Mouse (Mus musculus) MEL (cell line): ENCODE results near the gene Mlycd. TPM values are rescaled to one million over a fixed set of nuclear protein-coding genes. Genes with fewer than 3 reads are reported as not detected.

ENCODE experiments used
- DNase-seq: peaks from one replicate; pipeline ENCODE4 v3.0.0; 2011; ENCODE audit warnings: low read depth, low spot score
- H3K27ac ChIP-seq: 2 replicates; pipeline ENCODE4 v1.5.1; 2012; ENCODE audit warnings: low read depth, mild to moderate bottlenecking, control low read depth, low read length, moderate library complexity; ENCODE audit not compliant: control insufficient read depth
- H3K27me3 ChIP-seq, 2 experiments: fragments of 150-350 bp in 1 of 2; sonication (generic) in 1 of 2; 2 replicates each; pipeline ENCODE4 v1.6.1; 2012; ENCODE audit warnings: low read length in 2 of 2, mild to moderate bottlenecking in 2 of 2, improper control_type of control experiment in 1 of 2, moderate library complexity in 1 of 2; ENCODE audit not compliant: insufficient read depth in 2 of 2, control insufficient read depth in 1 of 2
- H3K36me3 ChIP-seq, 2 experiments: 2 replicates each; pipeline ENCODE4 v1.6.1; 2012 to 2014; ENCODE audit warnings: low read length in 2 of 2, improper control_type of control experiment in 1 of 2, inconsistent platforms in 1 of 2, mild to moderate bottlenecking in 1 of 2; ENCODE audit not compliant: insufficient read depth in 2 of 2, control insufficient read depth in 1 of 2
- H3K4me1 ChIP-seq, 2 experiments: fragments of 150-350 bp in 1 of 2; sonication (generic) in 1 of 2; 2 replicates each; pipeline ENCODE4 v1.6.1; 2012; ENCODE audit warnings: low read length in 2 of 2, improper control_type of control experiment in 1 of 2, mild to moderate bottlenecking in 1 of 2; ENCODE audit not compliant: insufficient read depth in 2 of 2, control insufficient read depth in 1 of 2
- H3K4me3 ChIP-seq, 2 experiments: fragments of 150-350 bp in 1 of 2; sonication (generic) in 1 of 2; 2 replicates each; pipeline ENCODE4 v1.5.1; 2012; ENCODE audit warnings: low read depth in 2 of 2, low read length in 2 of 2, mild to moderate bottlenecking in 2 of 2, moderate library complexity in 2 of 2, control low read depth in 1 of 2, improper control_type of control experiment in 1 of 2; ENCODE audit not compliant: control insufficient read depth in 1 of 2, insufficient read depth in 1 of 2
- H3K79me2 ChIP-seq: 2 replicates; pipeline ENCODE4 v1.6.1; 2012; ENCODE audit warnings: mild to moderate bottlenecking, low read length, moderate library complexity; ENCODE audit not compliant: control insufficient read depth, poor library complexity, insufficient read depth
- H3K9ac ChIP-seq: 2 replicates; pipeline ENCODE4 v1.6.1; 2012; ENCODE audit warnings: low read depth, mild to moderate bottlenecking, control low read depth, low read length, moderate library complexity; ENCODE audit not compliant: control insufficient read depth, poor library complexity, severe bottlenecking
- H3K9me3 ChIP-seq: fragments of 150-350 bp; sonication (generic); replicated peaks from 2 replicates; pipeline ENCODE4 v1.6.1; 2012; ENCODE audit warnings: mild to moderate bottlenecking, low read length, improper control_type of control experiment, moderate library complexity; ENCODE audit not compliant: insufficient read depth
- CHD2 ChIP-seq: IDR thresholded peaks from 2 replicates; pipeline ENCODE4 v1.6.1; 2011; ENCODE audit warnings: low read length, improper control_type of control experiment
- E2F4 ChIP-seq: IDR thresholded peaks from 2 replicates; pipeline ENCODE4 v1.6.1; 2011; ENCODE audit warnings: low read depth, low read length, improper control_type of control experiment, borderline replicate concordance
- ELF1 ChIP-seq: IDR thresholded peaks from 2 replicates; pipeline ENCODE4 v1.6.1; 2014; ENCODE audit warnings: low read depth, mild to moderate bottlenecking, inconsistent platforms, low read length, improper control_type of control experiment, moderate library complexity
- EP300 ChIP-seq, 2 experiments: IDR thresholded peaks; 2 replicates each; pipeline ENCODE4 v1.6.1; 2011; ENCODE audit warnings: improper control_type of control experiment in 2 of 2, low read length in 2 of 2, low read depth in 1 of 2, mild to moderate bottlenecking in 1 of 2
- ETS1 ChIP-seq: IDR thresholded peaks from 2 replicates; pipeline ENCODE4 v1.6.1; 2012; ENCODE audit warnings: low read depth, mild to moderate bottlenecking, inconsistent platforms, low read length, improper control_type of control experiment, moderate library complexity
- GABPA ChIP-seq: IDR thresholded peaks from 2 replicates; pipeline ENCODE4 v1.6.1; 2012; ENCODE audit warnings: low read depth, mild to moderate bottlenecking, inconsistent platforms, low read length, improper control_type of control experiment, moderate library complexity
- GATA1 ChIP-seq: IDR thresholded peaks from 2 replicates; pipeline ENCODE4 v1.6.1; 2011; ENCODE audit warnings: low read depth, low read length, improper control_type of control experiment
- HCFC1 ChIP-seq: IDR thresholded peaks from 2 replicates; pipeline ENCODE4 v1.6.1; 2012; ENCODE audit warnings: low read depth, mild to moderate bottlenecking, inconsistent platforms, low read length, improper control_type of control experiment, moderate library complexity
- JUND ChIP-seq: IDR thresholded peaks from 2 replicates; pipeline ENCODE4 v1.6.1; 2011; ENCODE audit warnings: low read depth, mild to moderate bottlenecking, improper control_type of control experiment, low read length
- KAT2A ChIP-seq: conservative IDR thresholded peaks from 2 replicates; pipeline ENCODE4 v1.6.1; 2012; ENCODE audit warnings: low read depth, low read length, improper control_type of control experiment, inconsistent platforms
- MAX ChIP-seq: IDR thresholded peaks from 2 replicates; pipeline ENCODE4 v1.6.1; 2011; ENCODE audit warnings: low read length, improper control_type of control experiment
- MEF2A ChIP-seq: IDR thresholded peaks from 2 replicates; pipeline ENCODE4 v1.6.1; 2014; ENCODE audit warnings: low read depth, mild to moderate bottlenecking, inconsistent platforms, low read length, improper control_type of control experiment; ENCODE audit not compliant: poor library complexity, insufficient replicate concordance, severe bottlenecking; ENCODE audit errors: extremely low read depth
- MXI1 ChIP-seq: IDR thresholded peaks from 2 replicates; pipeline ENCODE4 v1.6.1; 2011; ENCODE audit warnings: mild to moderate bottlenecking, low read depth, low read length, improper control_type of control experiment
- NELFE ChIP-seq: IDR thresholded peaks from 2 replicates; pipeline ENCODE4 v1.6.1; 2011; ENCODE audit warnings: low read depth, low read length, improper control_type of control experiment
- NRF1 ChIP-seq: IDR thresholded peaks from 2 replicates; pipeline ENCODE4 v1.6.1; 2014; ENCODE audit warnings: low read depth, mild to moderate bottlenecking, inconsistent platforms, low read length, improper control_type of control experiment, moderate library complexity; ENCODE audit not compliant: poor library complexity, insufficient read depth, severe bottlenecking
- POLR2AphosphoS5 ChIP-seq: IDR thresholded peaks from 2 replicates; pipeline ENCODE4 v1.6.1; 2012; ENCODE audit warnings: low read depth, borderline replicate concordance, mild to moderate bottlenecking, inconsistent platforms, low read length, moderate library complexity, mixed read lengths
- RAD21 ChIP-seq: IDR thresholded peaks from 2 replicates; pipeline ENCODE4 v1.6.1; 2011; ENCODE audit warnings: mild to moderate bottlenecking, low read depth, low read length, improper control_type of control experiment
- TAL1 ChIP-seq: IDR thresholded peaks from 2 replicates; pipeline ENCODE4 v1.6.1; 2012; ENCODE audit warnings: mild to moderate bottlenecking, inconsistent platforms, low read length, moderate library complexity, mixed read lengths
- TBP ChIP-seq: IDR thresholded peaks from 2 replicates; pipeline ENCODE4 v1.8.0; 2011; ENCODE audit warnings: low read depth, low read length, improper control_type of control experiment
- TCF12 ChIP-seq: IDR thresholded peaks from 2 replicates; pipeline ENCODE4 v1.6.1; 2014; ENCODE audit warnings: low read depth, mild to moderate bottlenecking, inconsistent platforms, low read length, improper control_type of control experiment, moderate library complexity
- UBTF ChIP-seq: IDR thresholded peaks from 2 replicates; pipeline ENCODE4 v1.6.1; 2012; ENCODE audit warnings: low read depth, mild to moderate bottlenecking, inconsistent platforms, low read length, improper control_type of control experiment, moderate library complexity, borderline replicate concordance; ENCODE audit not compliant: insufficient read depth
- USF1 ChIP-seq: IDR thresholded peaks from 2 replicates; pipeline ENCODE4 v1.6.1; 2014; ENCODE audit warnings: low read depth, mild to moderate bottlenecking, inconsistent platforms, low read length, improper control_type of control experiment, moderate library complexity
- USF2 ChIP-seq, 2 experiments: IDR thresholded peaks; 2 replicates each; pipeline ENCODE4 v1.6.1; 2011 to 2012; ENCODE audit warnings: improper control_type of control experiment in 2 of 2, low read length in 2 of 2, borderline replicate concordance in 1 of 2, inconsistent platforms in 1 of 2, low read depth in 1 of 2, mild to moderate bottlenecking in 1 of 2; ENCODE audit not compliant: insufficient read depth in 1 of 2
- ZMIZ1 ChIP-seq: IDR thresholded peaks from 2 replicates; pipeline ENCODE4 v1.6.1; 2012; ENCODE audit warnings: low read depth, mild to moderate bottlenecking, inconsistent platforms, low read length, improper control_type of control experiment, moderate library complexity
- ZNF384 ChIP-seq: IDR thresholded peaks from 2 replicates; pipeline ENCODE4 v1.6.1; 2012; ENCODE audit warnings: low read depth, mild to moderate bottlenecking, inconsistent platforms, low read length, improper control_type of control experiment
- polyA plus RNA-seq, 2 experiments: library from polyadenylated mRNA; stranded (reverse) in 1 of 2; unstranded in 1 of 2; fragments of >175 nt in 1 of 2; fragments of >200 nt in 1 of 2; gene quantifications; 2 replicates each; pipeline versions ENCODE4 v1.2.1 to v1.2.4; 2012; ENCODE audit warnings: low replicate concordance in 2 of 2, low read depth in 1 of 2; ENCODE audit not compliant: insufficient read length in 2 of 2, insufficient read depth in 1 of 2, missing spikeins in 1 of 2
- total RNA-seq: library from RNA; depleted of rRNA; stranded (reverse); fragments of 300-350 nt; gene quantifications from 2 replicates; pipeline ENCODE4 v1.2.3, GENCODE M21; 2012

Mlycd gene
- total and polyA plus RNA-seq, 3 experiments = 7.2 to 13.2 TPM; not detected in 1

DNA sequence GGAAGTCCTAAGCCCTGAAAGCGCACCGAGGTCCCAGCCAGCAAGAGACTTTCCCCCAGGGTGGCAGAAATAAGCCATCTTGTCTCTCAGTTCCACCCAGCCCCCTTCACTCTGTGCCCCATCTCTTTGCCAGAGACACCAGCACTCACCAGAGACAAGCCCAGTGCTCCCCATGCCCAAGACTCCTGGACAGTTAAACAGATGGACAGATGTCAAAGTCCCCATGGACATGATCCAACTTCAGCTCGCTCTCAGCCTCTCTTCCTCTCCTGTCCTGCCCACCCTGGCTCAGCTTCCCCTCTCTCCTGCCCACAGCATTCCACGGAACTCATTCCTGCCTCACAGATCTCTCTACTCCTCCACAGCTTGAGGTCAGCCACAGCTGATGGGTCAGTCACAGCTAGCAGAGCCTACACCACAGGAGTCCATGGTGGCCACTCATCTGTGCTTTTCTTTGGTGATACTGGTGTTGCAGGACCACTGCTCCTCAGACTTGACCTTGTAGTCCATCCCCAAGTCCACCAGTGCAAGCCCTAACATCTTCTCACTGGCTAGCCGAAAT is 34.2 kb downstream of the Mlycd start:
- Histone ChIP-seq H3K27me3 (no peaks in the 10 kb centered on the region), H3K9me3 (no peaks in the 10 kb centered on the region), H3K9ac (no peak overlapping the region), H3K79me2 (no peaks in the 10 kb centered on the region), H3K4me1 (peaks cover 9 to 26% of the 10 kb centered on the region in 2 experiments)
- DNase-seq = no peak
- no peak for TF ChIP-seq ETS1
- no peak for TF ChIP-seq GATA1
- TF ChIP-seq HCFC1 = no peak
- no peak for TF ChIP-seq MEF2A
- TF ChIP-seq USF2 (IDR thresholded peaks at IDR 0.05; ENCODE audit: borderline replicate concordance in 1 of 2, insufficient read depth in 1 of 2, low read depth in 1 of 2, low read length in 2 of 2) = no peak
- TF ChIP-seq USF1 = no peak
- no peak for TF ChIP-seq EP300 (IDR thresholded peaks at IDR 0.05; ENCODE audit: low read depth in 1 of 2, low read length in 2 of 2)
- no peak for TF ChIP-seq CHD2
- TF ChIP-seq, all 39 proteins: peak for 0
- Histone ChIP-seq H3K27ac (no peak overlapping the region), H3K4me3 (no peak overlapping the region), H3K36me3 (peaks cover 0 to 9% of the 10 kb centered on the region in 2 experiments; a peak in 2 of 4 replicates)

DNA sequence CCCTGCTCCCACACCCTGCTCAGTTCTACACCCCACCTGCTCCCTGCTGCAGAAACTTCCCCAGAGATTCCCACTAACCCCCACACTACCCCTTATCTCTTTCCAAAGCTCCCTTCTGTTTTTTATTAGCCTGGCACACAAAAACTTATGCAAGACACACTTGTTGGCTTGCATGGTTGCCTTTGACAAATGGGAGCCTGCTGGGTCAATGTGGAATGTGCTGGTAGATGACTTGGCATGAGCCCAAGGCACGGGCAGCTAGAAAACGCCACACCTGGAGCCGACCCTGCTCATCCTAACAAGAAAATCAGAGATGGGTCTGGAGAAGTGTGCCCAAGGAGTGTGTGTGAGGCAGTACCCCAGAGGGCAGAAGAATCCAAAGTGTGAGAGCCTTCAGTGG is 34.9 kb downstream of the Mlycd start:
- DNase-seq = no peak
- peaks cover 0 to 6% of the 10 kb centered on the region in 2 experiments; a peak in 2 of 4 replicates for H3K36me3 ChIP-seq
- peaks cover 2 to 20% of the 10 kb centered on the region in 2 experiments for H3K4me1 ChIP-seq
- H3K9ac ChIP-seq = no peak overlapping the region
- no peaks in the 10 kb centered on the region for H3K27me3 ChIP-seq
- no peak for TF ChIP-seq TBP
- no peak for TF ChIP-seq JUND
- no peak for TF ChIP-seq TCF12
- TF ChIP-seq MAX = no peak
- TF ChIP-seq RAD21 = no peak
- no peak for TF ChIP-seq USF1
- TF ChIP-seq USF2 (IDR thresholded peaks at IDR 0.05; ENCODE audit: borderline replicate concordance in 1 of 2, insufficient read depth in 1 of 2, low read depth in 1 of 2, low read length in 2 of 2) = no peak
- no peak for TF ChIP-seq TAL1
- no peak for TF ChIP-seq MXI1
- TF ChIP-seq GABPA = no peak
- TF ChIP-seq KAT2A = no peak
- TF ChIP-seq UBTF = no peak
- TF ChIP-seq ZMIZ1 = no peak
- TF ChIP-seq NRF1 = no peak
- TF ChIP-seq POLR2AphosphoS5 = no peak
- no peak for TF ChIP-seq NELFE
- TF ChIP-seq E2F4 = no peak
- no peak for TF ChIP-seq ZNF384
- TF ChIP-seq ELF1 = no peak
- no peak overlapping the region for H3K4me3 ChIP-seq
- H3K9me3 ChIP-seq = no peaks in the 10 kb centered on the region
- H3K79me2 ChIP-seq = no peaks in the 10 kb centered on the region
- no peak overlapping the region for H3K27ac ChIP-seq
